Mouse (Mus musculus) frontal cortex, adult (tissue): ENCODE data around the gene Cdon.

Experiments used
- ATAC-seq: cut with Nextera tagmentation; 2 replicates; pipeline ENCODE4 v1.9.2; 2017; ENCODE audit warnings: mild to moderate bottlenecking, moderate library complexity, mixed read lengths; ENCODE audit not compliant: low TSS enrichment

The Cdon gene

DNA sequence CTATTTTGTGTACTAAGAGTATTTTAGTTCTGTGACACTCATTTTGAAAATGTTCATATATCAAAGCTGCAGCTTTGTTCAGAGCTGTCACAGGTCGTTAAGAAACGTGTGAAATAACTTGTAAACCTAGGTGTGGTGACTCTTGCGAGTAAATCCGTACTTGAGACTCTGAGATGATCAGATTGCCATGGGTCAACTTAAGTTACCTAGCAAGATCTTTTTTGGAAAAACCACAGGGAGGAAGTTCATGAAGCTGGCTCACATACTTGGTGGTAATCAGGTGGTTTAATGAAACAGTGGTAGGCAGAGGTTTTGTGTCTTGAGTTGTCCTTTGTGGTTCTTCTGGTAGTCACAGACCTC is 72.8 kb downstream of the Cdon start:
- no peak for ATAC-seq

DNA sequence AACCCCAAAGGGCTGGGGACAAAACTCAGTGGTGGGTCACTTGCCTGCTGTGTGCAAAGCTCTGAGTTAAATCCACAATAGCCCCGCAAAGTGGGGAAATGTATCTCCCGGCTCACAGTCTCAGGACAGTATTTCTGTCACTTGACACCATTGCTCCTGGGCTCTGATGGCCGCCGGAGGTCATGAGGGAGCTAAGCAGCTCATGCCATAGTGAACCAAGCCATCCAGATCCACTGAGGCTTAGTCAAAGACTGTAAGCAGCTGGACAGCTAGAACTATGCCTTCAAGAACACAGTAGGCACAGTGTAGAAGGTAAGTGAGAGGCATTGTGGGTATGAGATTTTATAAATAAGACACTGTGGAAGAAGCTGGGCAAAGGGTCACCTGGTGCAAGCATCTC is 74.0 kb downstream of the Cdon start:
- no peak for ATAC-seq

DNA sequence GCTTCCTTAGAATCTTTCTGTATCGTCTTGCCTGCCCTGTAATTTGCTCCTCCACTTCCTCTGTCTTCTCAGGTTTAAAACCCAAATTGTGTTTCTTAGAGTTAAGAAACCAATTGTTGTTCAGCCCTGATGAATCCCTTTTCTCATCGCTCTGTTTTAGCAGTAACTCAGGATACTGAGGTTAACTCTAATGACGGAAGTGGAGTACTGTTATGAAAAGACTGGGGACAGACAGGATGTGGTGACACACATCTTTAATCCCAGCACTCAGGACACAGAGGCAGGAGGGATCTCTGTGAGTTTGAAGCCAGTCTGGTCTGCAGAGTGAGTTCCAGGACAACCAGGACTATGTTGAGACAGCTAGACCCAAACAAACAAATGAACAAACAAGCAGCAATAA is 74.5 kb downstream of the Cdon start:
- ATAC-seq: no peak

DNA sequence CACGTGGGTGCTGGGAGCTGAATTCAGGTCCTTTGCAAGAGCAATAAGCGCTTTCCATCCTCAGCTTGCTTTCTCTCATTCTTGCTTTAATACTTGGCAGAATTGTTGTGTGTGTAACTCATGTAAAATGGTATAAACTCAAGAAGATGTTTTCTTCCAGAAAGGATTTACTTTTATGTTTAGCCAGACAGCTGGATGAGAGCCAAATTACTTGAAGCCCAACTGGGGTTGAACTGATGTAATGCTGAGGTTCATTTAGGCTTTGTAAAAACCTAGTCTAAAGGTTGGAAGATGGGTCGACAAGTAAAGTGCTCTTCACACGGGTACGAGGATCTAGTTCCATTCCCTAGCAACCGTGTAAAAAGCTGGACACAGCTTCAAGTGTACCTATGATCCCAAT is 79.0 kb downstream of the Cdon start:
- ATAC-seq: no peak

DNA sequence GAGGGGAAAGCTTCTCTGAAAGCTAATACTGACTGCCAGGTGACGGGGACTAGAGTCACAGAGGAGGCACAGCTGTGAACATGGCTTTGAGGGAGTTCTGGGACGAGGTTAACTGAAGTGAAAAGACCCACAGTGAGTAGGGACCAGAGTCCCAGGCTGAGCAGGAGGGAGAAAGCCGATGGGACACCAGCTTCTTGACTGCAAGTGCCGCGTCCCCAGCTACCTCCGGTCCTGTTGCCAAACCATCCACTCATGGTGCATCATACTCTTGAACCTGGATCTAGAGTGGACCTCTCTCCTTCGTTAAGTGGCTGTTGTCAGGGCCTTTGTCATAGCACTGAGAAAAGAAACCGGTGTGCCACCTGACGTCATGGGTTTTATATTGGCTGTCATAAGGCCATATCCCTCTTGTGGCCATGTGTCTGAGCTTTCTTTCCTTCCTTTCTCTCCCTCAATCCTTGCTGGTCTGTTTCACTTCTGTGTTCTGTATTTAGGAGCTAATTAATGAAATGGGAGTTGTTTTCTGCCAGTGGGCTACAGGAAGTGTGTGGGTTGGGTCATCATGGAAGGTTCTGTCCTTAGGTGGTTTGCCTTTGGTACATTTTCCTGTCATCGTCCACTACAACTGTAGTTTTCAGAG is 81.6 kb downstream of the Cdon start:
- no peak for ATAC-seq

DNA sequence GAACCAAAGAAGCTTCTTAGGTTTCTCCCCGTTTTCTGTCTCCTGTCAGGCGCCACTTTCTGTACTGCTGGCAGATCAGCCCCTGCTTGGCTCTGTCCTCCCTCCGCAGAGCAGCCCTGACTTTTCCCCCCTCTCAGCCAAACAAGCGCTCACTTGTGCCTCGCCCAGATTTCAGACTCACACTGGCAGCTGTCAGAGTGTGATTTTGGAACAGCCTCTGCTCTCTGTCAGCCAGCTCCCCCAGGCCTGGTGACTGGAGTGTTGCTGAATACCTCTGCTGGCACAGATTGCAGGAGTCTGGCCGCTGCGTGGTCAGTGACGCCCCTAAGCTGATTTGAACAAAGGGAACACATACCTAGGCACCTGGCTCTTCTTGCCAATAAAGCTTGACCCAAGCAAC is 87.3 kb downstream of the Cdon start:
- peak; percentile 72 for ATAC-seq

DNA sequence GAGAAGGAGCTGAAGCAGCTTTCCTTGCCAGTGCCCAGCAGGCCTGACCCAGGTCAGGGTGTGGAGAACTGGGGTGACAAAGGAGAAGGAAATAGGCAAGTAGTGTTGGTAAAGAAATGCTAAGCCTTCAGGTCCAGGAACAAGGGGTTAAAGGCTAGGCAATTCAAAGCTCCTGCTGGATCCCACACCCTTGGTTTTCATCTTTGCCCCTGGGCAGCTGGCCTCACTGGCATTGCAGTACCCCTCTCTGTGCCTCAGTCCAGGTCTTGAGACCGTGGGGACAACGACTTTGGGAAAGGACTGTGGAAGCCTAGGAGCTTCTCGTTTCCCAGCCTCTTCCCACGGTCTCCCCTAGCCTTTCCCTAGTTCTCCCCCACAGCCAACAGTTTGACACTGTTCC is 93.0 kb downstream of the Cdon start:
- no peak for ATAC-seq

DNA sequence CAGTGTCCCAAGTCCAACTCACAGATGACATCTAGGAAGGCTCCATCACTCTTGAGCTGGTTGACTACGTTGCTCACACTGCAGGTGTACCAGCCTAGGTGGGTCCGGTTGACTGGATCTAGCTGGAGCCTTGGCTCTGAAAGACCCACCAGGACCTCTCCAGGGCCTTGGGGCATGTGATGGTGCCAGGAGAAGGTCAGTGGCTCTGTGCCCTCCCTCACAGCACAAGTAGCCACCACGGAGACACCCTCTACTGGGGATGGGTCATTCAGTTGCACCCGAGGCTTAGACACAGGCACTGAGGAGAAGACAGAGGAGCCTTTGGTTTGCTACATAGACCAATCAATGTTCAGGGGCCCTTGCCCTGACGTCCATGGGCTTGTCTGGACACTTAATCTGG is 95.3 kb downstream of the Cdon start:
- no peak for ATAC-seq

DNA sequence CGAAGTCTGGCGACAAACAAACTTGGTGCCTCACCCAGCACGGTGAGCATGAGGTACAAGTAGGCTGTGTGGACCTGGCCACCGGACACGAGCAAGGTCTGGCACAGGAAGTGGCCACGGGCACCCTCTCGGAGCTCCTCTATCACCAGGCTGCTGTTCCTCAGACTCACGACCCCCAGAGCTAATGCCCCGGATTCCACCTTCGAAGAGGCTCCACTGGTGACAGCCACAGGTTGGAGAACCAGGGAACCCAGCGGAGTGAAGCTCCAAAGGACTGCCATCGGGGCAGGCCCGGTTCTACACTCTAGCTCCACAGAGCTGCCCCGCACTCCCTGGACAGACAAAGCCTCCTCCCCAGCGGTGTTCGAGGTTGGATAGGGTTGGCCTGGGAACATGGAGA is 95.8 kb downstream of the Cdon start:
- no peak for ATAC-seq

DNA sequence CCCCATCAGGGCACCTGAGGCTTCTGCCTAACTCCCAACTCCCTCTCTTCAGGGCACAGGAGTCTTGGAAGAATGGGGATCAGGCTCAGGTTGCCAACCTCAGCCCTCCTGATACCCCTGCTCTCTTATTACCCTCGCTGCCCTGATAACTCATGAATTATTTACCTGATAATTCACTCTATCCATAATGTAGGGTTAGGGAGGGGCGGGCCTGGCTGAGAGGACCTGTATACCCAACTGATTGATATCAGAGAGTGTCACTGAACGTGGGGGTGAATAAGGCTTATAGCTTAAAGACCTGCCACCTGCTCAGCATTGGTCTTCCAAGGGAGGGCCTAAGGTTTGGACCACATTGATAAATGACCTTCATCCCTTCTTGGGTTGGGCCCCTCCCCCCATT is 97.2 kb downstream of the Cdon start, which contains the start of gene Gm1113:
Gm1113 (minus strand) TSS at position 101 of the 400 bp plus-strand sequence.
- ATAC-seq: no peak

DNA sequence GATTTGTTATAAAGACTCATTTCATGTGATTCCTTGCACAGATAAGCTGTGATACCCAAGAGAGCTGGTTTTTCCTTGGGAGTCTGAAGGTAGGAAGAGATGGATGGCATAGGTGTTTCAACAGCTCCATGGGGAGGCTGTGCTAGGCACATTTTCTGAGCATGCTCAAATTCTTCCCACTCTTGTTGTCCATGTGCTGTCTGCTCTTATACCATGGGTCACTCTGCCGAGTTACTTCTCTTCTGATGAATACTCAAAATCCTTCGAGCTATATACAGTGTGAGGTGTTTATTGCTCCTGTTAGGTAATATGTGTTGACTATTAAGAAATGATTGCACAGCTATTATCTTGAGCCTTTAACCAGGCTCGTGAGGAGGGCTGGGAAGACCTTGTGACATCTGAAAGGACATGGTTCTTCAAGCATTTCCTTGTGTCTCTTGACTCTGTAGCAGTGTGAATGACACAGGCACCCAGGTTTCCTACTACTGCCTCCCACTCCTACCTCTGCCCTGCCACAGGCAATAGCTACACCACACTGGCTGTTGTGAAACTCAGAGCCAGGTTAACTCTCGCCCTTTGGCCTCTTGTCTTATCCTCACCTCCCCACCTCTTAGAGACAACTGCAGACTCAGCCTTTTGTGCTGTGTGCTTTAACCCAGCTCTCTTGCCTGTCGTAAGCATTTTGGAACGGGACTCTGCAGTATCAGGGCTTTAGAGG is 99.9 kb downstream of the Cdon start:
- no peak for ATAC-seq

DNA sequence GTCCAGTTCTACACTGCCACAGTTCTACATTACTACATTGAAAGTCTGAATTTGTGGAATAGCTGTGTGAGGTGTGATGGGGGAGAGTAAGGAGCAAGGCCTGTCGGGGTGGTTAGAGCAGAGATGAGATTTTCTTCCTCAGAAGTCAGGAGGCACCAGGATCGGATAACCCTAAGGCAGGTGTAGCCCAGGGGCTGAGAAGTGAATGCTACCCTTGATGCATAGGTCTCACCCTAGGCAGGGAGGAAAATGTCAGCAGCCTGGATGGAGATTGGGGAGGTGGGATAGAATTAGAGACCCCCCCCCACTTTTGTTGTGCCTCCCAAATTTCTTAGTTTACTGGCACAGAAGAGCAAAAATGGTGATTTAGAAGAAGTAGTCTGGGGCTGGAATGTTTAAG is 101.3 kb downstream of the Cdon start:
- no peak for ATAC-seq

DNA sequence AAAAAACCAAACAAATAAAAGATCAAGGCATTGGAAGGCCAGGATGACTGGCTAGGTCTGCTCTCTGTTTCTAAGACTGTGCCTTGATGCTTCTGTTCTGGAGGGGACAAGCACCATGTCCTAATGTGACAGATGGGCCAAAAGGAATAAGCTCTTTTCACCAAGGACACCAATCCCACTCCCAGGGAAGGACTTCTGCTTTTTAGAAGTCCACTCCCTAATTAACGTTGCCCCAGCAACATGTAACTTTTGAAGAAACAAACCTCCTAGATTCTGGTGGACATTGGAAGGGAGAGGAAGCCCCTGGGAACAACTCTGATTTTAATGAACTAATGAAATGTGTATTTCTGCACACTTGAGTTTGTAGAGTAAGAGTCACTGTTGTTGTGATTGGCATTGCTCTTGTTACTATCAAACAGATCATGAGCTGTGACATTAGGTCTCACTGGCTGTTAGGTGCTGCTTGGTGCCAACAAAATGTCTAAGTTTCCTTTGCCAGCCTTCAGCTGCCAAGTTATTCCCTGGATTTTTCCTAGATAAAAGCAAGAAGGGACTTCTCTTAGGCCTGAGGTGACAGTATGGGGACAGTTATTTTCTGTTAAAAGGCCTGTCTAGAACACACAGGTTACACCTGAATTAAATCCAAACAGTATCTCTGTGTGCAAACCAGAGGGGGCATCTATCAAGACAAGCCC is 102.0 kb downstream of the Cdon start:
- no peak for ATAC-seq

DNA sequence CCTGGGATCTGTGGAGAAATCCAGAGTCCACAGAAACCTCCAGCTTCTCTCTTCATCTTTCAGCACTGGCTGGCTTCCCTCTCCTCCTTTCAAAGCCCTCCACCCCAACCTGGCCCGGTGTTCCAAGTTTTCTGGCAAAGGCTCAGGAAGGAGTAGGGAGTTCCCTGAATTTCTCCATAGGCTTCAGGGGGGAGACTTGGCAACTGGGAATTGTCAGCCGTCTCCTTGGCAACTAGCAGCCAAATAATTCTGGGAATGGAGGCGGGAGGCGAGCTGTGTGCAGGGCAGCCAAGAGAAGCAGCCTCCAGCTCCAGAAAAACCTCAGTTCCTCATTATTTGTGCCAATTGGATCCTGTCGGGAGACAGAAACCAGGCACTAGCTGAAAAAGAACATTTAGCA is 102.6 kb downstream of the Cdon start:
- peak; percentile 97 for ATAC-seq

DNA sequence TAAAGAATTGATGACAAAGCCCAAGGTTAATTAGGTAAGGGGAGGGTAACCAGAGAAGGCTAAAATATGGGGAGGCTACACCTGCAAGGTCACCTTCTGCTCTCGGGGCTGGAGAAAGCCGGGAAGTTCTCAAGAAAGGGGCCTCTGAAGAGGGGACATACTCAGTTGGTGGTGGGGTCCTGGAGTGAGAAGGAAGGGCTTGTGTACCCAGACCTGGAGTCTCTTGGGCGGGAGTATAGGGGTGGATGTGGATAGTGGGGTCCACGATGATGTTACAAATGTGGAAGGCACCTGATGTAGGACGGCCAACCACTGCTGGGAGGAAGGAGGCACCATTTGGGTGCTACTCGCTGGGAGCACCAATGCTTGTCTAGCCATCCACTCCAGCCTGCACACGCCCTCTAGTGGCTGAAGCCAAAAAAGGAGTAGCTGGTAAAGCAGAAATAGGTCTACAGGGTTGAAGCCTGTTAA is 103.0 kb downstream of the Cdon start:
- ATAC-seq: peak; percentile 97

DNA sequence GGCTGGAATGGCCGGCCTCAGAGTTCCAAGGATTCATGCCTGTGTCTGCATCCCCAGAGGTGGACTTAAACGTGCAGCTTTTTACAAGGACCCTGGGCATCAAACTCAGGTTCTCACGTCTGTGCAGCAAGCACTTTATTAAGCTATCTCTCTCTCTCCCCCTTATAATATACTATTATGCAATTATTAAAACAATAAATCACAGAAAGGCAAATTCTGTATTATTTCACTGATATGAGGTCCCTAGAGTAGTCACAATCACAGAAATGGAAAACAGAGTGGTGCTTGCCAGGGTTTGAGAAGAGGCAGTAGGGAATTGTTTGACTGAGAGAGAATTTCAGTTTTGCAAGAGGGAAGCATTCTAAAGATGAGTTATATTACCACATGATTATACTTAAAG is 108.2 kb downstream of the Cdon start:
- no peak for ATAC-seq

DNA sequence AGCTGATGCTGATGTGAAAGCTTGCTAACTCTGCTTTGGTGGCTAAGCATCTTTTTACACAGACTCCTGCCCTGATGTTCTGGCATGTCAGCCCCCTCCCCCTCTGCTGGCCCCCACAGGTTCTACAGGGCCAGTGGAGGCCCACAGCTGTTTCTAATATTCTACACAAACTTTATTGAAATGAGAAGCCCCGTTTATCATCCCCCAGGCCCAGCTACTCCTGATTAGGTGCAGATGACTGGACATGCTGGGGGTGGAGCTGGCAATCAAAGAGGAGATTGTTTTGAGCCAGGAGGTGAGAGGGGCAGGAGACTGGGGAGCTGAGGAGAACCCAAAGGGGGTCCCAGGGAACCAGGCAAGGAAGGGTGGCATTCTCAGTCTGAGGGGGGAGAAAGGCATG is 108.9 kb downstream of the Cdon start:
- ATAC-seq: no peak

DNA sequence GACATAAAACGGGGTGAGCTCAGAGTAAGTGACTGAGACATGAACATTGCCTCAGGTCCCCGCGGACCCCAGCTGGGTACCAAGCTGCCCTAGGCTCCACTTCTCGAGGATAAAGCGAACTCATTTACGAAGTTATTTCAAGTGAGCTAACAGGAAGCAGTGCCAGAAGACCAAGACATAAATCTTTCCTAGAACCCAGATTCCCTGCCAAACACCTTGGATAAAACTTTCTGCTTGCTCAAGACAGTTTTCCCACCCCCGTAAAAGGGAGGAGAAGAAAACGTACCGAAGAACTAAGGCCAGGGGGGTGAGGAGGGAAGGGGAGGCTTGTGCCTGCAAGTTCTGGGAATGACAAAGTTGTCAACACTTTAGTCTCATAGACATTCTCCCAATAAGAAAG is 112.3 kb downstream of the Cdon start:
- no peak for ATAC-seq

DNA sequence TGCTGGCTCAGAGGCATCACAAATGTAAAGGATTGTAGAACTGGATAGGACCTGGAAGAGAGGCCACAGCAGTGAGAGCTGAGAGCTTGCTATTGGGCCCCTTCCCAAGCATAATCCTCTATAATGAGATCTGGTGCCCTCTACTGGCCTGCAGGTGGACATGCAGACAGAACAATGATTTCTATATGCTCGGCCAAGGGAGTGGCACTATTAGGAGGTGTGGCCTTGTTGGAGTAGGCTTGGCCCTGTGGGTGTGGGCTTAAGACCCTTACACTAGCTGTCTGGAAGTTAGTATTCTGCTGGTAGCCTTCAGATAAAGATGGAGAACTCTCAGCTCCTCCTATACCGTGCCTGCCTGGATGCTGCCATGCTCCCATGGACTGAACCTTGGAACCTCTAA is 114.2 kb downstream of the Cdon start:
- peak; percentile 90 for ATAC-seq

DNA sequence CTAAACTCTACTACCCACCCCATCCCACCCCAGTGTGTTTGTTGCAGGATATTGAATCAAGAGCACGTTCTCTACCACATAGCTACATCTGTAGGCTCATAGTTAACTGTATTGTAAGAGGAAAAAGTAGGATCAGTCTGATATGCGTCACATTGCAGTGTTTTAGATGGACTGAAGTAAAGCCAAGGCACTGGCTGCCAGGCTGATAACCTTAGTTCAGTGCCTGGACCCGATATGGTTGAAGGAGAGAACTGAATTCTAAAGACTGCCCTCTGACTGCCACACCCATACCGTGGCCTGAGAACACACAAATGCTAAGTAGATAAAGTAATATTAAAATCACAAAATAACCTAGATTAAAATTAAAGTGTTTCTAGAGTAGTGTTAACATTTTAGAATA is 114.9 kb downstream of the Cdon start:
- no peak for ATAC-seq

DNA sequence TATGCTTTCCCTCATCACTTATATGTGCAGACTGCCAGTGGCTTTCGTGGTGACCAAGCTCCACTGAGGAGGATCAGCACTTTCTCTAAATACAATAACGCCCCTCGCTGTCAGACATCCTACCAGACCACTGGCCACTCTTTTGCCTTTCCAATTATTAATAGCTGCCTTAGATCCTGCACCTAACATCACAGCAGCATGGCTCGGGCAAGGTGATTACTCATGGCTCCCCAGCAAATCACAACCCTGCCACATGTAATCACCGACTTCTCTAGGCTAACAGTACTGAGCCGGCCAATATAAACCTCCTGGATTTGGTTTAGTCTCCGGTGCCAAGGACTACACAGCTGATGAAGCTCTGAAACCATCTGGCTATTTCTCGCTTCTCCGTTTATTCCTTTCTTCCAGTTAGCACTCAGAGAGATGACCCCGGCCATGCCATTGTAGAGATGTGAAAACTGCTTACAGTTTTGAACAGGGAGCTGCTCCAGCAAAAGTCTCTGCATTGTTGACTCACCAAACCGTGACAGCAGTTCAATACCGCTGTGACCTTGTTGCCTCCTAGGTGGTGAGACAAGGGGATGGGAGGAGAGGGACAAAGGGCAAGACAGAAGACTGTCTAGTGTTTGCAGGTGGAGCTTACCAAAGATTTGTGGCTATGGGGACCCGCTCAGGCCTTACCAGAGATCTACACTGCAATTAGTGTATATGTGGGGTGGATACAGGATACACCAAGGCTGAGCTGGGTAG is 118.2 kb downstream of the Cdon start:
- no peak for ATAC-seq

DNA sequence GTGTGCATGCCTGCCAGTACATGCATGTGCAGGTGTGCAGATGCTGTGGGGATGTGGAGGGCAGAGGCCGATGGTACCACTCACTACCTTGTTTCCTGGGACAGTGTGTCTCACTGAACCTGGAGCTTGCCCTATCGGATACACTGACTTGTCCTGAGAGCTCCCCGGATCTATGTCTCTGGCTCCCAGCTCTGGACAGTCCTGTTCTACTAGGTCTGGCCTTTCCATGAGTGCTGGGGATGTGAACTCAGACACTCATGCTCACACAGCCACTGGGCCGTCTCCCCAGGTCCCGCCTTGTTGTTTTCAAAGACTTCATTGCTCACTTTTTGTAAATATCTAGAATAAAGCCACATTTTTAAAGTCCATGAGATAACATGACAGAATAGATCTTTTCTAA is 120.1 kb downstream of the Cdon start:
- no peak for ATAC-seq
